Mouse (Mus musculus) hindbrain, postnatal 0 days (tissue): ENCODE measurements at regions not wholly inside any gene's neighbourhood (a gene's known extent, or its start where the extent isn't known, plus 50 kb on each side); places are given as distances from the start of the nearest gene placed in this dataset.
A peak's percentile ranks its signal among the peaks of the same experiment; 100 is the strongest.

ENCODE experiments used
- ATAC-seq: fragments of 200-750 bp; cut with Nextera tagmentation; 2 replicates; pipeline ENCODE4 v1.8.0; 2017; ENCODE audit warnings: mild to moderate bottlenecking, moderate TSS enrichment, moderate library complexity
- DNase-seq: peaks from one replicate; pipeline ENCODE4 v3.0.0-alpha.2; 2015; ENCODE audit warnings: low spot score
- H3K27ac ChIP-seq: fragments of 300-500 bp; sonication (generic); 2 replicates; pipeline ENCODE4 v1.5.1; 2014; ENCODE audit warnings: mild to moderate bottlenecking
- H3K27me3 ChIP-seq: fragments of 300-500 bp; sonication (generic); 2 replicates; pipeline ENCODE4 v1.6.1; 2014; ENCODE audit warnings: low read length, mixed read lengths; ENCODE audit not compliant: insufficient read depth
- H3K36me3 ChIP-seq: fragments of 300-500 bp; sonication (generic); 2 replicates; pipeline ENCODE4 v1.6.1; 2014; ENCODE audit warnings: low read length, mixed read lengths; ENCODE audit not compliant: insufficient read depth
- H3K4me1 ChIP-seq: fragments of 300-500 bp; sonication (generic); 2 replicates; pipeline ENCODE4 v1.6.1; 2014; ENCODE audit warnings: antibody characterized with exemption, low read length, mixed read lengths; ENCODE audit not compliant: insufficient read depth
- H3K4me2 ChIP-seq: fragments of 300-500 bp; sonication (generic); 2 replicates; pipeline ENCODE4 v1.6.1; 2014; ENCODE audit warnings: low read depth, mild to moderate bottlenecking, low read length, moderate library complexity, mixed read lengths
- H3K4me3 ChIP-seq: fragments of 300-500 bp; sonication (generic); 2 replicates; pipeline ENCODE4 v1.5.1; 2014; ENCODE audit warnings: low read length
- H3K9ac ChIP-seq: fragments of 300-500 bp; sonication (generic); replicated peaks from 2 replicates; pipeline ENCODE4 v1.6.1; 2014; ENCODE audit warnings: mild to moderate bottlenecking, low read length, moderate library complexity, mixed read lengths
- H3K9me3 ChIP-seq: fragments of 300-500 bp; sonication (generic); 2 replicates; pipeline ENCODE4 v1.6.1; 2016; ENCODE audit warnings: low read length, mixed read lengths
- CTCF ChIP-seq: IDR thresholded peaks from 2 replicates; pipeline ENCODE4 v1.5.1; 2016; ENCODE audit warnings: antibody characterized with exemption, control low read depth, low read depth
- WGBS: fragments of 180-500 bp; shearing (Covaris S2); extraction: QIAGEN DNeasy Blood & Tissue Kit; methylation state at CpG from one replicate; pipeline ENCODE4 v1.1.7; 2014; 5-methylcytosine and 5-hydroxymethylcytosine counted together

- H3K27me3 ChIP-seq: no peaks in the 10 kb centered on the region
- 0 out of 2 replicates have a peak, but pooled peaks cover 11% of the 10 kb centered on the region for H3K4me1 ChIP-seq
- H3K36me3 ChIP-seq: no peaks in the 10 kb centered on the region
- no peak overlapping the region for H3K4me3 ChIP-seq
- DNase-seq (no peak), ATAC-seq (no peak)
- no peak overlapping the region for H3K4me2 ChIP-seq
- no peak for TF ChIP-seq CTCF
- 84% methylated on average over 5 of the region's 5 CpGs for WGBS
- no peak overlapping the region for H3K9ac ChIP-seq
- no peaks in the 10 kb centered on the region for H3K9me3 ChIP-seq
- no peak overlapping the region for H3K27ac ChIP-seq
Measured at GRCm38 (mm10) chr16:44614235-44614634, 55.5 kb upstream of the Boc start.

- H3K4me3 ChIP-seq: no peak overlapping the region
- H3K4me2 ChIP-seq: no peak overlapping the region
- ATAC-seq: peak; percentile 75
- no peak overlapping the region for H3K9ac ChIP-seq
- TF ChIP-seq CTCF: no peak
- H3K4me1 ChIP-seq: 0 out of 2 replicates have a peak, but pooled peaks cover 11% of the 10 kb centered on the region
- 35% methylated on average over 5 of the region's 5 CpGs for WGBS
- peak overlapping the region; percentile 26; the same call in 1 of the 2 replicates for H3K27ac ChIP-seq
- H3K36me3 ChIP-seq: no peaks in the 10 kb centered on the region
- no peaks in the 10 kb centered on the region for H3K27me3 ChIP-seq
- no peaks in the 10 kb centered on the region for H3K9me3 ChIP-seq
- peak; percentile 67 for DNase-seq
Measured at GRCm38 (mm10) chr16:44612676-44613075, 54.0 kb upstream of the Boc start.

- Histone ChIP-seq H3K36me3 (no peaks in the 10 kb centered on the region), H3K4me3 (no peak overlapping the region), H3K27ac (no peak overlapping the region), H3K4me1 (0 out of 2 replicates have a peak, but pooled peaks cover 10% of the 10 kb centered on the region), H3K27me3 (no peaks in the 10 kb centered on the region), H3K9me3 (no peaks in the 10 kb centered on the region), H3K9ac (no peak overlapping the region), H3K4me2 (no peak overlapping the region)
- DNase-seq (no peak), ATAC-seq (no peak)
- TF ChIP-seq CTCF: no peak
- 81% methylated on average over 6 of the region's 6 CpGs for WGBS
Measured at GRCm38 (mm10) chr16:44611525-44611924, 52.8 kb upstream of the Boc start.

DNA sequence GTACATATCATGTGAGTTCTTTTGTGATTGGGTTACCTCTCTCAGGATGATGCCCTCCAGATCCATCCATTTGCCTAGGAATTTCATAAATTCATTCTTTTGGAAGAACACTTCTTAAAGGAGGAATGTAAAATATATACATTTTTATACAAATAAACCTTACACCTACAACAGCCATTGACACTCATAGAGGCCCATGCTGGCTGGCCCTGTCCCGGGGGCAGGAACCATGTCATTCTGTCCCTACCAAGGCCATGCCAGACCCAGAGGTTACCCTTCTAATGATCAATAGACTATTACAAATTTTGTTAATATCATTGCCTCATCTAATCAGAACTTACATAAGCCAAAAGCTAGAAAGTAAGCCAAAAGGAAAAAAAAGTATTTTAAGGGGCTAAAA, 49.9 kb upstream of the Boc start:
- DNase-seq (no peak), ATAC-seq (no peak)
- no peak overlapping the region for H3K4me2 ChIP-seq
- H3K9me3 ChIP-seq: no peaks in the 10 kb centered on the region
- WGBS: 95% methylated on average over 1 of the region's 1 CpGs
- no peaks in the 10 kb centered on the region for H3K36me3 ChIP-seq
- no peak overlapping the region for H3K27ac ChIP-seq
- H3K9ac ChIP-seq: no peak overlapping the region
- H3K4me3 ChIP-seq: no peak overlapping the region
- no peaks in the 10 kb centered on the region for H3K4me1 ChIP-seq
- TF ChIP-seq CTCF: no peak
- no peaks in the 10 kb centered on the region for H3K27me3 ChIP-seq
